Mouse (Mus musculus): ENCODE data around the gene March1. TPM values are rescaled to one million over a fixed set of nuclear protein-coding genes. Genes with fewer than 3 reads are reported as not detected.

March1 gene
- 53.0 and 54.5 TPM in 2 replicates for polyA plus RNA-seq (2014; fragmentation: Nextera tagmentation; extraction: Ambion mirVana)

GRCm38 (mm10) chr8:65617871-65618751, at the start of gene March1:
TSS of gene March1 (plus strand) at chr8:65617900.
- no peaks in the 10 kb centered on the region for H3K36me3 ChIP-seq (ENCODE audit: control insufficient read depth, insufficient read depth, low read length)
- under 1% methylated on average over 23 of the region's 23 CpGs for WGBS
- peak; percentile 77 for DNase-seq
- H3K4me2 ChIP-seq (ENCODE audit: low read length): peak within 1 kb of the TSS; percentile 52
- no peaks in the 10 kb centered on the region for H3K9me3 ChIP-seq (ENCODE audit: control insufficient read depth, low read length)
- H3K4me3 ChIP-seq (replicated peaks; ENCODE audit: low read depth, low read length): peak within 1 kb of the TSS; percentile 39
- ATAC-seq (ENCODE audit: low FRiP score, low TSS enrichment): peak; percentile 83
- H3K27me3 ChIP-seq (ENCODE audit: control insufficient read depth, insufficient read depth, low read length): no peaks in the 10 kb centered on the region
- H3K9ac ChIP-seq (replicated peaks; ENCODE audit: low read length): peak within 1 kb of the TSS; percentile 66
- no peaks in the 10 kb centered on the region for H3K4me1 ChIP-seq (ENCODE audit: control insufficient read depth, insufficient read depth, low read length)
- H3K27ac ChIP-seq (replicated peaks; ENCODE audit: low read depth, low read length): peak within 1 kb of the TSS; percentile 78

GRCm38 (mm10) chr8:65586909-65587308, 30.8 kb upstream of the March1 start:
- no peak for DNase-seq
- Histone ChIP-seq H3K4me2 (ENCODE audit: low read length) (no peak overlapping the region), H3K27ac (replicated peaks; ENCODE audit: low read depth, low read length) (no peak overlapping the region), H3K27me3 (ENCODE audit: control insufficient read depth, insufficient read depth, low read length) (no peaks in the 10 kb centered on the region), H3K4me1 (ENCODE audit: control insufficient read depth, insufficient read depth, low read length) (no peaks in the 10 kb centered on the region), H3K36me3 (ENCODE audit: control insufficient read depth, insufficient read depth, low read length) (no peaks in the 10 kb centered on the region), H3K4me3 (replicated peaks; ENCODE audit: low read depth, low read length) (no peak overlapping the region), H3K9me3 (ENCODE audit: control insufficient read depth, low read length) (no peaks in the 10 kb centered on the region), H3K9ac (replicated peaks; ENCODE audit: low read length) (no peak overlapping the region)
- WGBS: 64% methylated on average over 1 of the region's 1 CpGs
- ATAC-seq (ENCODE audit: low FRiP score, low TSS enrichment): no peak

- 56% methylated on average over 2 of the region's 2 CpGs for WGBS
- no peak for ATAC-seq (ENCODE audit: low FRiP score, low TSS enrichment)
Measured at GRCm38 (mm10) chr8:65603241-65603640, 14.5 kb upstream of the March1 start.

GRCm38 (mm10) chr8:65609509-65609908, 8.2 kb upstream of the March1 start:
- no peak overlapping the region for H3K27ac ChIP-seq (replicated peaks; ENCODE audit: low read depth, low read length)
- 72% methylated on average over 2 of the region's 2 CpGs for WGBS
- H3K4me1 ChIP-seq (ENCODE audit: control insufficient read depth, insufficient read depth, low read length): no peaks in the 10 kb centered on the region
- no peaks in the 10 kb centered on the region for H3K36me3 ChIP-seq (ENCODE audit: control insufficient read depth, insufficient read depth, low read length)
- no peak overlapping the region for H3K9ac ChIP-seq (replicated peaks; ENCODE audit: low read length)
- no peak overlapping the region for H3K4me2 ChIP-seq (ENCODE audit: low read length)
- no peak overlapping the region for H3K4me3 ChIP-seq (replicated peaks; ENCODE audit: low read depth, low read length)
- no peaks in the 10 kb centered on the region for H3K9me3 ChIP-seq (ENCODE audit: control insufficient read depth, low read length)
- DNase-seq: no peak
- no peaks in the 10 kb centered on the region for H3K27me3 ChIP-seq (ENCODE audit: control insufficient read depth, insufficient read depth, low read length)
- no peak for ATAC-seq (ENCODE audit: low FRiP score, low TSS enrichment)

More at GRCm38 (mm10) chr8:65603241-65603640, 14.5 kb upstream of the March1 start:
- H3K4me1 ChIP-seq (ENCODE audit: control insufficient read depth, insufficient read depth, low read length): no peaks in the 10 kb centered on the region
- no peak overlapping the region for H3K4me2 ChIP-seq (ENCODE audit: low read length)
- H3K27ac ChIP-seq (replicated peaks; ENCODE audit: low read depth, low read length): no peak overlapping the region
- no peaks in the 10 kb centered on the region for H3K36me3 ChIP-seq (ENCODE audit: control insufficient read depth, insufficient read depth, low read length)
- H3K9me3 ChIP-seq (ENCODE audit: control insufficient read depth, low read length): no peaks in the 10 kb centered on the region
- H3K4me3 ChIP-seq (replicated peaks; ENCODE audit: low read depth, low read length): no peak overlapping the region
- no peak overlapping the region for H3K9ac ChIP-seq (replicated peaks; ENCODE audit: low read length)
- peak; percentile 7 for DNase-seq
- H3K27me3 ChIP-seq (ENCODE audit: control insufficient read depth, insufficient read depth, low read length): no peaks in the 10 kb centered on the region

- ATAC-seq (ENCODE audit: low FRiP score, low TSS enrichment) (no peak), DNase-seq (peak; percentile 35)
- H3K36me3 ChIP-seq (ENCODE audit: control insufficient read depth, insufficient read depth, low read length): no peaks in the 10 kb centered on the region
- H3K4me1 ChIP-seq (ENCODE audit: control insufficient read depth, insufficient read depth, low read length): no peaks in the 10 kb centered on the region
- H3K4me2 ChIP-seq (ENCODE audit: low read length): peak overlapping the region; percentile 52
- 19% methylated on average over 7 of the region's 7 CpGs for WGBS
- peak overlapping the region; percentile 66 for H3K9ac ChIP-seq (replicated peaks; ENCODE audit: low read length)
- H3K9me3 ChIP-seq (ENCODE audit: control insufficient read depth, low read length): no peaks in the 10 kb centered on the region
- H3K4me3 ChIP-seq (replicated peaks; ENCODE audit: low read depth, low read length): peak overlapping the region; percentile 39
- 0 out of 2 replicates have a peak overlapping the region, but pooled peaks have one; percentile 78 for H3K27ac ChIP-seq (replicated peaks; ENCODE audit: low read depth, low read length)
- H3K27me3 ChIP-seq (ENCODE audit: control insufficient read depth, insufficient read depth, low read length): no peaks in the 10 kb centered on the region
Measured at GRCm38 (mm10) chr8:65618966-65619365, 1.3 kb downstream of the March1 start.

- Histone ChIP-seq H3K27me3 (ENCODE audit: control insufficient read depth, insufficient read depth, low read length) (no peaks in the 10 kb centered on the region), H3K27ac (replicated peaks; ENCODE audit: low read depth, low read length) (no peak overlapping the region), H3K4me3 (replicated peaks; ENCODE audit: low read depth, low read length) (no peak overlapping the region), H3K36me3 (ENCODE audit: control insufficient read depth, insufficient read depth, low read length) (no peaks in the 10 kb centered on the region), H3K9me3 (ENCODE audit: control insufficient read depth, low read length) (no peaks in the 10 kb centered on the region), H3K4me2 (ENCODE audit: low read length) (no peak overlapping the region), H3K4me1 (ENCODE audit: control insufficient read depth, insufficient read depth, low read length) (no peaks in the 10 kb centered on the region), H3K9ac (replicated peaks; ENCODE audit: low read length) (no peak overlapping the region)
- ATAC-seq (ENCODE audit: low FRiP score, low TSS enrichment) (no peak), DNase-seq (no peak)
Measured at GRCm38 (mm10) chr8:65644931-65645330, 27.2 kb downstream of the March1 start.

GRCm38 (mm10) chr8:65645502-65645901, 27.8 kb downstream of the March1 start:
- Histone ChIP-seq H3K4me2 (ENCODE audit: low read length) (no peak overlapping the region), H3K27me3 (ENCODE audit: control insufficient read depth, insufficient read depth, low read length) (no peaks in the 10 kb centered on the region), H3K9me3 (ENCODE audit: control insufficient read depth, low read length) (no peaks in the 10 kb centered on the region), H3K4me3 (replicated peaks; ENCODE audit: low read depth, low read length) (no peak overlapping the region), H3K9ac (replicated peaks; ENCODE audit: low read length) (no peak overlapping the region), H3K27ac (replicated peaks; ENCODE audit: low read depth, low read length) (no peak overlapping the region), H3K36me3 (ENCODE audit: control insufficient read depth, insufficient read depth, low read length) (no peaks in the 10 kb centered on the region), H3K4me1 (ENCODE audit: control insufficient read depth, insufficient read depth, low read length) (no peaks in the 10 kb centered on the region)
- 77% methylated on average over 1 of the region's 1 CpGs for WGBS
- DNase-seq (no peak), ATAC-seq (ENCODE audit: low FRiP score, low TSS enrichment) (no peak)

GRCm38 (mm10) chr8:65645945-65646344, 28.2 kb downstream of the March1 start:
- Histone ChIP-seq H3K27me3 (ENCODE audit: control insufficient read depth, insufficient read depth, low read length) (no peaks in the 10 kb centered on the region), H3K9ac (replicated peaks; ENCODE audit: low read length) (no peak overlapping the region)
- 94% methylated on average over 1 of the region's 1 CpGs for WGBS

GRCm38 (mm10) chr8:65655924-65656323, 38.2 kb downstream of the March1 start:
- Histone ChIP-seq H3K27me3 (ENCODE audit: control insufficient read depth, insufficient read depth, low read length) (no peaks in the 10 kb centered on the region), H3K4me3 (replicated peaks; ENCODE audit: low read depth, low read length) (no peak overlapping the region), H3K27ac (replicated peaks; ENCODE audit: low read depth, low read length) (no peak overlapping the region), H3K9ac (replicated peaks; ENCODE audit: low read length) (no peak overlapping the region), H3K4me1 (ENCODE audit: control insufficient read depth, insufficient read depth, low read length) (no peaks in the 10 kb centered on the region), H3K4me2 (ENCODE audit: low read length) (no peak overlapping the region), H3K36me3 (ENCODE audit: control insufficient read depth, insufficient read depth, low read length) (no peaks in the 10 kb centered on the region), H3K9me3 (ENCODE audit: control insufficient read depth, low read length) (0 out of 2 replicates have a peak, but pooled peaks cover 4% of the 10 kb centered on the region)
- ATAC-seq (ENCODE audit: low FRiP score, low TSS enrichment): no peak
- DNase-seq: no peak
- 90% methylated on average over 6 of the region's 6 CpGs for WGBS

More at GRCm38 (mm10) chr8:65645945-65646344, 28.2 kb downstream of the March1 start:
- no peak for ATAC-seq (ENCODE audit: low FRiP score, low TSS enrichment)
- no peak for DNase-seq
- Histone ChIP-seq H3K27ac (replicated peaks; ENCODE audit: low read depth, low read length) (no peak overlapping the region), H3K9me3 (ENCODE audit: control insufficient read depth, low read length) (no peaks in the 10 kb centered on the region), H3K4me3 (replicated peaks; ENCODE audit: low read depth, low read length) (no peak overlapping the region), H3K4me2 (ENCODE audit: low read length) (no peak overlapping the region), H3K4me1 (ENCODE audit: control insufficient read depth, insufficient read depth, low read length) (no peaks in the 10 kb centered on the region), H3K36me3 (ENCODE audit: control insufficient read depth, insufficient read depth, low read length) (no peaks in the 10 kb centered on the region)

All from midbrain, embryonic 14.5 days (tissue).